Mouse (Mus musculus) megakaryocyte, embryonic 14.5 days (primary cell): ENCODE data around the gene Ccdc185. TPM values are rescaled to one million over a fixed set of nuclear protein-coding genes. Genes with fewer than 3 reads are reported as not detected.

Experiments used
- H3K27me3 ChIP-seq: replicated peaks from 2 replicates; pipeline ENCODE3; 2012; ENCODE audit warnings: inconsistent platforms
- H3K36me3 ChIP-seq: replicated peaks from 2 replicates; pipeline ENCODE3; 2012; ENCODE audit warnings: low read length, inconsistent platforms, mixed read lengths
- H3K4me1 ChIP-seq: 2 replicates; pipeline ENCODE4 v1.6.1; 2012; ENCODE audit warnings: inconsistent platforms
- H3K4me3 ChIP-seq: replicated peaks from 2 replicates; pipeline ENCODE3; 2012; ENCODE audit warnings: moderate library complexity, mild to moderate bottlenecking, inconsistent platforms
- H3K9me3 ChIP-seq: 2 replicates; pipeline ENCODE4 v1.6.1; 2012; ENCODE audit warnings: inconsistent platforms
- FLI1 ChIP-seq: IDR thresholded peaks from 2 replicates; pipeline ENCODE4 v1.6.1; 2012; ENCODE audit warnings: low read length, inconsistent platforms, mixed read lengths
- GATA1 ChIP-seq: IDR thresholded peaks from 3 replicates; pipeline ENCODE4 v1.6.1; 2012; ENCODE audit warnings: mixed read lengths, low read length, inconsistent platforms, borderline replicate concordance
- polyA plus RNA-seq: library from polyadenylated mRNA; stranded (reverse); fragments of >175 nt; gene quantifications from 2 replicates; pipeline ENCODE4 v1.2.3, GENCODE M21; 2012; ENCODE audit warnings: low replicate concordance; ENCODE audit not compliant: insufficient read depth

The Ccdc185 gene
- polyA plus RNA-seq, 1 experiment: not detected

DNA sequence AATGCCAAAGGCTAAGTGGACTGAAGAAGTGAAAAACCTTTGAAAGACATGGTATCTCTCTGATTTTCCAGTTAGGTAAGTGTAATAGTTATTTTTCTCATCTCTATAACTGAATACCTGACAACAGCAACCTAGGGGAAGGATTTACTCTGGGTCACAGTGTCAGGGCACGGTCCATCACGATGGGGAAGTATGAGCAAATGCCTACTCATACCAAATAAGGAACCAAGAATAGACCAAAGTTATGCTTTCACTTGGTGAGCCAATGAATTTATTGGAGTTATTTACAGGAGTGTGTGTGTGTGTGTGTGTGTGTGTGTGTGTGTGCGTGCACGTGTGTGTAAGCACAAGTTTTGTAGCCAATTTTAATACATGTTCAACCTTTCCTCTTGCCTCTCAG is 41.5 kb downstream of the Ccdc185 start:
- Histone ChIP-seq H3K9me3 (peaks cover 11% of the 10 kb centered on the region), H3K4me3 (no peak overlapping the region), H3K4me1 (no peaks in the 10 kb centered on the region), H3K27me3 (no peaks in the 10 kb centered on the region), H3K36me3 (no peaks in the 10 kb centered on the region)
- no peak for TF ChIP-seq FLI1
- TF ChIP-seq GATA1: no peak

DNA sequence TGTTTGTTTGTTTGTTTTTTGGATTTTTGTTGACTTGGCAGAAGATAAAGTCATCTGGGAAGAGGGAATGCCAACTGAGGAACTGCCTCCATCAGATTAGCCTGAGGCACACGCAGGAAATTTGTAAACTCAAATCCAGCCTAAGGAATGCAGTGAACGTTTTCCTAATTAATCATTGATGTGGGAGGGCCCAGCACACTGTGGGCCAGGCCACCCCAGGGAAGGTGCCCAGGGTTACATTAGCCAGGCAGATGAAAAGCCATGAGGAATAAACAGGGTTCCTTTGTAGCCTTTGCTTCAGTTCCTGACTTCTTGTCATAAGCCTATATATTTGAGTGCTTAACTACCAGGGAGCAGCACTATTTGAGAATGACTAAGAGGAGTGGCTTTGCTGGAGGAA is 44.1 kb downstream of the Ccdc185 start:
- Histone ChIP-seq H3K9me3 (peaks cover 11% of the 10 kb centered on the region), H3K36me3 (no peaks in the 10 kb centered on the region), H3K4me3 (no peak overlapping the region), H3K4me1 (peaks cover 4% of the 10 kb centered on the region; the same call in 1 of the 2 replicates), H3K27me3 (peaks cover 2% of the 10 kb centered on the region)
- TF ChIP-seq FLI1 (no peak), GATA1 (no peak)

DNA sequence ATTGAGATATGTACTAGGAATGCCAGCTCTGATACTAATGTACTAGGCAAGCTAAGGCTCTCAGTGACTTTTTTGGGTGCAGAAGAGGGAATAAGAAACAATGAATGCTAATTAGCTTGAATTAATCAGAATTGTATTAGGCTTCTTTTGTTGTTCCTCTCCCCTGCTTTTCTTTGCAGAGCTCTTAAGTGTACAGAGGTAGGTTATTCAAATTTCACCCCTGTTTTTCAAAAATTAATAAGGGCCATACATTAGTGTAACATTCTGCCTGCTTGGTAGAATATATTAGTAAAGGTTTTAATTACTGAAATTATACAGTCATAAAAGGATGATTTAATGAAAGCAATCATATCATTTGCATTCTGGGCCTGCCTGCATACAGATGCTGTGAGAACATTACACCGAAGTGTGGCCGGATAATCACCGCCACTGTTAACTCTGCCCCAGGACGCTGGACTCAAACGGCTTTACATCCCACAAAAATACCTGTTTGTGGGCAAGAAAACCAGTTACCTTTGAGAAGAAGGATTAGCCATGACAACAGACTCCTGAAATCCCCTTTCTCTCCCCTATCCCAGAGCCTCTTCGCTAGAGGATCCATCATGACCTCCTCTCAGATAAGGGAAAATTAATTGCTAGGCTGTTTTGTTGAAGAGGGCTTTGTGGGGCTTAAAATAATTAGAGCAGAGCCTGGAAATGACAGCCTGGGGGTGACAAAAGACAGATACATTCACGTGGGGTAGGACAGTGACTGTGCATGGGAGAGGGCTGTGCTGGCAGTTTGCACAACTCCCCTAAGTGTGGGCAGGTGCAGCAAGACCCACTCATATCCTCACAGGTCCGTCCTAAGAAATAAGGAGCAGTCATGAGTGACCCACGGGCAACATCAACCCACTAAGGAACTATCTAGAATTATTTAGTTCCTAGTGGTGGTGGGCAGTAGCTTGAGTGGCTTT is 49.3 kb downstream of the Ccdc185 start:
- Histone ChIP-seq H3K27me3 (peaks cover 10% of the 10 kb centered on the region), H3K9me3 (no peaks in the 10 kb centered on the region), H3K4me1 (peaks cover 4% of the 10 kb centered on the region; the same call in 1 of the 2 replicates), H3K4me3 (no peak overlapping the region), H3K36me3 (no peaks in the 10 kb centered on the region)
- TF ChIP-seq GATA1 (no peak), FLI1 (no peak)

Other genes starting within 250 kb of the Ccdc185 start
- 46.0 and 47.8 TPM in 2 replicates for gene Capn2, start 231.6 kb downstream of the Ccdc185 start, polyA plus RNA-seq
- not detected in 2 replicates for gene Capn8, start 184.2 kb downstream of the Ccdc185 start, polyA plus RNA-seq
- gene Susd4, start 14.7 kb upstream of the Ccdc185 start, polyA plus RNA-seq: 1.00 TPM in 1 of 2 replicates, not detected in the other
- gene Tlr5, start 205.6 kb upstream of the Ccdc185 start, polyA plus RNA-seq: 0.58 TPM in 1 of 2 replicates, not detected in the other